Mouse (Mus musculus) kidney, embryonic 15.5 days (tissue): ENCODE measurements around the gene Smad3. TPM values are rescaled to one million over a fixed set of nuclear protein-coding genes. Genes with fewer than 3 reads are reported as not detected.

Source experiments
- ATAC-seq: fragments of 200-750 bp; cut with Nextera tagmentation; replicated peaks from 2 replicates; pipeline ENCODE4 v1.8.0; 2017; ENCODE audit warnings: moderate TSS enrichment; ENCODE audit not compliant: low FRiP score
- H3K27ac ChIP-seq: fragments of 300-500 bp; sonication (generic); 2 replicates; pipeline ENCODE4 v1.5.1; 2015; ENCODE audit warnings: mild to moderate bottlenecking, inconsistent platforms
- H3K27me3 ChIP-seq: fragments of 300-500 bp; sonication (generic); 2 replicates; pipeline ENCODE4 v1.6.1; 2015; ENCODE audit warnings: inconsistent platforms
- H3K36me3 ChIP-seq: fragments of 300-500 bp; sonication (generic); 2 replicates; pipeline ENCODE4 v1.6.1; 2015; ENCODE audit warnings: inconsistent platforms
- H3K4me1 ChIP-seq: fragments of 300-500 bp; sonication (generic); 2 replicates; pipeline ENCODE4 v1.6.1; 2015; ENCODE audit warnings: inconsistent platforms
- H3K4me2 ChIP-seq: fragments of 300-500 bp; sonication (generic); 2 replicates; pipeline ENCODE4 v1.6.1; 2015; ENCODE audit warnings: moderate library complexity, mild to moderate bottlenecking, inconsistent platforms
- H3K4me3 ChIP-seq: fragments of 300-500 bp; sonication (generic); replicated peaks from 2 replicates; pipeline ENCODE4 v1.5.1; 2015; ENCODE audit warnings: mild to moderate bottlenecking, inconsistent platforms
- H3K9ac ChIP-seq: fragments of 300-500 bp; sonication (generic); 2 replicates; pipeline ENCODE4 v1.6.1; 2015; ENCODE audit warnings: mild to moderate bottlenecking, inconsistent platforms
- H3K9me3 ChIP-seq: fragments of 300-500 bp; sonication (generic); replicated peaks from 2 replicates; pipeline ENCODE4 v1.6.1; 2016; ENCODE audit warnings: inconsistent platforms
- WGBS: fragments of 180-500 bp; shearing (Covaris S2); methylation state at CpG from one replicate; pipeline ENCODE4 v1.1.7; 2015; ENCODE audit warnings: mixed read lengths; 5-methylcytosine and 5-hydroxymethylcytosine counted together
- polyA plus RNA-seq: library from polyadenylated mRNA; unstranded; fragments of >200 nt; fragmentation: Nextera tagmentation; extraction: Ambion mirVana; gene quantifications from 2 replicates; pipeline ENCODE4 v1.2.1, GENCODE M21; 2015

Smad3 gene
- polyA plus RNA-seq, 1 experiment from 2014 or later: 25.0 TPM

GRCm38 (mm10) chr9:63741792-63742191 lies 16.0 kb downstream of the Smad3 start:
- no peak overlapping the region for H3K27ac ChIP-seq
- H3K27me3 ChIP-seq: no peaks in the 10 kb centered on the region
- no peak overlapping the region for H3K4me3 ChIP-seq
- no peaks in the 10 kb centered on the region for H3K9me3 ChIP-seq
- peaks cover 96% of the 10 kb centered on the region for H3K4me1 ChIP-seq
- 52% methylated on average over 6 of the region's 6 CpGs for WGBS
- H3K4me2 ChIP-seq: no peak overlapping the region
- ATAC-seq: no peak
- H3K36me3 ChIP-seq: peaks cover 16% of the 10 kb centered on the region; the same call in 1 of the 2 replicates
- no peak overlapping the region for H3K9ac ChIP-seq

- H3K27ac ChIP-seq: no peak overlapping the region
- no peak for ATAC-seq
- no peak overlapping the region for H3K4me3 ChIP-seq
- no peaks in the 10 kb centered on the region for H3K9me3 ChIP-seq
- H3K27me3 ChIP-seq: no peaks in the 10 kb centered on the region
- H3K36me3 ChIP-seq: peaks cover 16% of the 10 kb centered on the region; the same call in 1 of the 2 replicates
- no peak overlapping the region for H3K9ac ChIP-seq
- H3K4me2 ChIP-seq: no peak overlapping the region
- H3K4me1 ChIP-seq: peaks cover 96% of the 10 kb centered on the region
- 79% methylated on average over 10 of the region's 10 CpGs for WGBS
Measured at GRCm38 (mm10) chr9:63740320-63740841, 17.4 kb downstream of the Smad3 start.

- Histone ChIP-seq H3K36me3 (peaks cover 16% of the 10 kb centered on the region; the same call in 1 of the 2 replicates), H3K4me3 (no peak overlapping the region), H3K4me1 (peaks cover 99% of the 10 kb centered on the region), H3K4me2 (no peak overlapping the region), H3K9ac (no peak overlapping the region), H3K27ac (no peak overlapping the region), H3K27me3 (no peaks in the 10 kb centered on the region), H3K9me3 (no peaks in the 10 kb centered on the region)
- 54% methylated on average over 11 of the region's 11 CpGs for WGBS
- no peak for ATAC-seq
Measured at GRCm38 (mm10) chr9:63738830-63739229, 19.0 kb downstream of the Smad3 start.

DNA sequence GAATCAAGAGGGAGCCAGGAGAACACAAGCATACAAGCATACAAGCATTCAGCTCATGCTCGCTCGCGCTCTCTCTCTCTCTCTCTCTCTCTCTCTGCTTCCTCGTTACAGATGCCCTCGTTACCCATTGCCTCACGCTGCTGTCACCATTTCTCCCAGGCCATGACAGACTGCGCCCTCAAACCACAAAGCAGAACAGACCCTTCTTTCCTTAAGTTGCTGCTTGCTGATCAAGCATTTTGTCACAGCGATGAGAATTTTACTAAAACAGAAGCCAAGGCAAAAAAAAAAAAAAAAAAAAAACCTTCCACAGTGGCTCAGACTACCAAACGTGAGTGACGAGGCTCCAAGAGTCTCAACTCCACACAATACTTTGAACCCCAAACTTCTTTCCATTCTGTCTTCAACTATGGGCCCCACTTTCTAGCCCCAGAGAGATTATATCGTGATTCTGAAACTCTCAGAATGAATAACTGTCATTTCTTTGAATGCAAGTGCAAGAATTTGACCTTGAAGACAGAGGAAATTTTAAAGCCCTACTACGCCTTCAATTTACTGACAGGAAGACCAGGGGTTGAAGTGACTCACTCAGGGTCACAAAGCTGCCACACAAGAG lies 19.6 kb downstream of the Smad3 start:
- no peak overlapping the region for H3K9ac ChIP-seq
- H3K9me3 ChIP-seq: no peaks in the 10 kb centered on the region
- H3K27ac ChIP-seq: no peak overlapping the region
- ATAC-seq: no peak
- peaks cover 98% of the 10 kb centered on the region for H3K4me1 ChIP-seq
- H3K27me3 ChIP-seq: no peaks in the 10 kb centered on the region
- no peak overlapping the region for H3K4me3 ChIP-seq
- H3K36me3 ChIP-seq: peaks cover 16% of the 10 kb centered on the region; the same call in 1 of the 2 replicates
- H3K4me2 ChIP-seq: no peak overlapping the region
- WGBS: 80% methylated on average over 12 of the region's 12 CpGs

GRCm38 (mm10) chr9:63737426-63737931 lies 20.3 kb downstream of the Smad3 start:
- 74% methylated on average over 9 of the region's 9 CpGs for WGBS
- no peaks in the 10 kb centered on the region for H3K9me3 ChIP-seq
- H3K27me3 ChIP-seq: no peaks in the 10 kb centered on the region
- H3K4me1 ChIP-seq: peaks cover 97% of the 10 kb centered on the region
- no peak overlapping the region for H3K4me3 ChIP-seq
- no peak overlapping the region for H3K9ac ChIP-seq
- ATAC-seq: no peak
- H3K4me2 ChIP-seq: no peak overlapping the region
- H3K27ac ChIP-seq: no peak overlapping the region
- peaks cover 16% of the 10 kb centered on the region; the same call in 1 of the 2 replicates for H3K36me3 ChIP-seq

DNA sequence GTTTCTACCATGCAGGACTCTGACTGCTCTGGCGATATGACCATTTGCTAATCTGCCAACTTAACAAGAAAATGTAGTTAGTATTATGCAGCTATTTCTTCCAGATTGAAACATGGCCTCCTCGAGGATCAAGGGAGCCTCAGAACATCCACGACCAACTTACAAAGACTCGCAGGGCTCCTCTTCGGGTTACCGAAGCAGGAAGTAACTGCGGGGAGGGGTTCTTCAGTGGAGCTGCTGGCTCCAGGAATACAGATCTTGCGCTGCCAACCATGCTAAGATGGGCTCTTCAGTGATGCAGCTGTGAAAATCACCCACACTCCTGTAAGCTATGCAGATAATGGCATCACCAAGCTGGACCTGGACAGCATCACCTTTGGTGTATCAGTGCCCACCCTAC lies 23.5 kb downstream of the Smad3 start:
- WGBS: 72% methylated on average over 8 of the region's 8 CpGs
- 0 out of 2 replicates have a peak, but pooled peaks cover 7% of the 10 kb centered on the region for H3K36me3 ChIP-seq
- no peak overlapping the region for H3K27ac ChIP-seq
- peaks cover 86% of the 10 kb centered on the region for H3K4me1 ChIP-seq
- no peak overlapping the region for H3K4me2 ChIP-seq
- H3K27me3 ChIP-seq: no peaks in the 10 kb centered on the region
- no peak overlapping the region for H3K4me3 ChIP-seq
- no peak for ATAC-seq
- no peak overlapping the region for H3K9ac ChIP-seq
- no peaks in the 10 kb centered on the region for H3K9me3 ChIP-seq

- 90% methylated on average over 7 of the region's 7 CpGs for WGBS
- no peak overlapping the region for H3K9ac ChIP-seq
- H3K4me2 ChIP-seq: no peak overlapping the region
- no peaks in the 10 kb centered on the region for H3K9me3 ChIP-seq
- H3K4me1 ChIP-seq: peaks cover 83% of the 10 kb centered on the region
- H3K36me3 ChIP-seq: no peaks in the 10 kb centered on the region
- no peaks in the 10 kb centered on the region for H3K27me3 ChIP-seq
- no peak overlapping the region for H3K27ac ChIP-seq
- H3K4me3 ChIP-seq: no peak overlapping the region
- no peak for ATAC-seq
Measured at GRCm38 (mm10) chr9:63732700-63733099, 25.1 kb downstream of the Smad3 start.

- ATAC-seq: no peak
- Histone ChIP-seq H3K9me3 (no peaks in the 10 kb centered on the region), H3K4me3 (no peak overlapping the region), H3K36me3 (no peaks in the 10 kb centered on the region), H3K4me2 (no peak overlapping the region), H3K4me1 (peaks cover 84% of the 10 kb centered on the region), H3K9ac (no peak overlapping the region), H3K27me3 (no peaks in the 10 kb centered on the region), H3K27ac (no peak overlapping the region)
- 78% methylated on average over 9 of the region's 9 CpGs for WGBS
Measured at GRCm38 (mm10) chr9:63731114-63731828, 26.5 kb downstream of the Smad3 start.

- H3K4me3 ChIP-seq: no peak overlapping the region
- 43% methylated on average over 10 of the region's 10 CpGs for WGBS
- no peaks in the 10 kb centered on the region for H3K36me3 ChIP-seq
- H3K27me3 ChIP-seq: no peaks in the 10 kb centered on the region
- H3K27ac ChIP-seq: 0 out of 2 replicates have a peak overlapping the region, but pooled peaks have one; percentile 10
- no peak for ATAC-seq
- no peak overlapping the region for H3K9ac ChIP-seq
- no peaks in the 10 kb centered on the region for H3K9me3 ChIP-seq
- no peak overlapping the region for H3K4me2 ChIP-seq
- peaks cover 75% of the 10 kb centered on the region for H3K4me1 ChIP-seq
Measured at GRCm38 (mm10) chr9:63728969-63729368, 28.8 kb downstream of the Smad3 start.

- H3K9ac ChIP-seq: no peak overlapping the region
- H3K4me1 ChIP-seq: peaks cover 78% of the 10 kb centered on the region
- no peaks in the 10 kb centered on the region for H3K27me3 ChIP-seq
- no peaks in the 10 kb centered on the region for H3K36me3 ChIP-seq
- peak overlapping the region; percentile 91; the same call in 1 of the 2 replicates for H3K27ac ChIP-seq
- no peak for ATAC-seq
- H3K4me3 ChIP-seq: no peak overlapping the region
- H3K9me3 ChIP-seq: no peaks in the 10 kb centered on the region
- no peak overlapping the region for H3K4me2 ChIP-seq
- 84% methylated on average over 6 of the region's 6 CpGs for whole genome bisulfite sequencing
Measured at GRCm38 (mm10) chr9:63727070-63727469, 30.7 kb downstream of the Smad3 start.

GRCm38 (mm10) chr9:63726088-63727010 lies 31.4 kb downstream of the Smad3 start:
- Histone ChIP-seq H3K27me3 (no peaks in the 10 kb centered on the region), H3K4me1 (peaks cover 81% of the 10 kb centered on the region), H3K9ac (peak overlapping the region; percentile 15; the same call in 1 of the 2 replicates), H3K27ac (peak overlapping the region; percentile 91), H3K9me3 (no peaks in the 10 kb centered on the region), H3K36me3 (no peaks in the 10 kb centered on the region), H3K4me2 (peak overlapping the region; percentile 12; the same call in 1 of the 2 replicates), H3K4me3 (no peak overlapping the region)
- peak; percentile 43; the same call in 1 of the 2 replicates for ATAC-seq
- 22% methylated on average over 13 of the region's 13 CpGs for WGBS
